Mouse (Mus musculus) ES-E14 (cell line): ENCODE measurements around the gene Pdzd2. TPM values are rescaled to one million over a fixed set of nuclear protein-coding genes. Genes with fewer than 3 reads are reported as not detected.

Experiments used
- DNase-seq: peaks from one replicate; pipeline ENCODE4 v3.0.0-alpha.2; 2013; ENCODE audit warnings: low read depth, low spot score
- H3K27ac ChIP-seq: 2 replicates; pipeline ENCODE4 v1.5.1; 2012; ENCODE audit warnings: low read depth, mild to moderate bottlenecking, low read length, moderate library complexity, mixed read lengths; ENCODE audit not compliant: poor library complexity, insufficient read depth, severe bottlenecking
- H3K36me3 ChIP-seq: 2 replicates; pipeline ENCODE4 v1.6.1; 2012; ENCODE audit warnings: mild to moderate bottlenecking, low read length, moderate library complexity, mixed read lengths; ENCODE audit not compliant: control insufficient read depth, poor library complexity, insufficient read depth, severe bottlenecking
- H3K4me1 ChIP-seq, 2 experiments: fragments of 150-350 bp in 1 of 2; sonication (generic) in 1 of 2; 2 replicates each; pipeline ENCODE4 v1.6.1; 2012; ENCODE audit warnings: low read length in 2 of 2, mild to moderate bottlenecking in 1 of 2, mixed read lengths in 1 of 2; ENCODE audit not compliant: control insufficient read depth in 2 of 2, insufficient read depth in 2 of 2, poor library complexity in 1 of 2
- H3K4me3 ChIP-seq, 2 experiments: fragments of 150-350 bp in 1 of 2; sonication (generic) in 1 of 2; 2 replicates each; pipeline ENCODE4 v1.5.1; 2012; ENCODE audit warnings: low read length in 2 of 2, low read depth in 1 of 2, mild to moderate bottlenecking in 1 of 2, mixed read lengths in 1 of 2; ENCODE audit not compliant: insufficient read depth in 1 of 2, poor library complexity in 1 of 2, severe bottlenecking in 1 of 2
- H3K9ac ChIP-seq: 2 replicates; pipeline ENCODE4 v1.6.1; 2012; ENCODE audit warnings: low read depth, mild to moderate bottlenecking, low read length, mixed read lengths; ENCODE audit not compliant: poor library complexity, insufficient read depth, severe bottlenecking
- H3K9me3 ChIP-seq: fragments of 150-350 bp; sonication (generic); 2 replicates; pipeline ENCODE4 v1.6.1; 2012; ENCODE audit warnings: low read depth, mild to moderate bottlenecking, low read length; ENCODE audit not compliant: control insufficient read depth, insufficient read depth
- CHD2 ChIP-seq: IDR thresholded peaks from 2 replicates; pipeline ENCODE4 v1.6.1; 2014; ENCODE audit warnings: mild to moderate bottlenecking, low read depth, low read length, inconsistent platforms
- HCFC1 ChIP-seq: IDR thresholded peaks from 2 replicates; pipeline ENCODE4 v1.6.1; 2012; ENCODE audit warnings: low read length, inconsistent platforms, borderline replicate concordance; ENCODE audit not compliant: insufficient read depth
- MAFK ChIP-seq: IDR thresholded peaks from 2 replicates; pipeline ENCODE4 v1.6.1; 2014; ENCODE audit warnings: mild to moderate bottlenecking, low read depth, low read length, inconsistent platforms; ENCODE audit not compliant: insufficient read depth
- ZC3H11A ChIP-seq: IDR thresholded peaks from 2 replicates; pipeline ENCODE4 v1.6.1; 2012; ENCODE audit warnings: low read depth, mild to moderate bottlenecking, inconsistent platforms, low read length, borderline replicate concordance
- ZNF384 ChIP-seq: IDR thresholded peaks from 2 replicates; pipeline ENCODE4 v1.6.1; 2012; ENCODE audit warnings: low read depth, low read length, inconsistent platforms
- in situ Hi-C, 2 experiments: fragments of 600-800 bp; cut with MboI; formaldehyde crosslinking; loops; one replicate each; pipeline ENCODE4 v1.15.1; 2025; ENCODE audit warnings: low sequenced_read_pairs in 2 of 2, inconsistent platforms in 1 of 2; ENCODE audit not compliant: unreplicated experiment in 2 of 2
- total RNA-seq: library from RNA; depleted of rRNA; stranded (reverse); fragments of 300-350 nt; gene quantifications from 2 replicates; pipeline ENCODE4 v1.2.3, GENCODE M21; 2012

The Pdzd2 gene
- total RNA-seq, 1 experiment = 6.3 TPM

DNA sequence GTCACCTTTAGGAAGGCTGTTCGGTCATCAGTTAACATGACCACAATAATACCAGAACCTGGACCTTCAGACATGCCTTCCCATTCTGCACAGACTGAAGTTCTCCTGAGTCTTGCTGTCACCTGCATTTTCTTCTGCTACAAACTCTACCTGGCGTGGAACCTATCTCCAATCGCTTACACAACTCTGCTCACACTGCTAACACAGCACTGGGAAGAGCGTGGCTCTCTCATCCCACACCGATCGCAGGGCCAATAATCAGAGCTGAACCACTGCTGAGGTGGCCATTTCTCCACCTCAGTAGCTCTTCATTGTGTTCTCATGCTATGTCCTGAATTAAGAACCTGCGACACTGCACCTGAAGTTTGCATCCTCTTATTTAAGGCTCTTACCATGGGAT, 111.3 kb downstream of the Pdzd2 start:
- DNase-seq = no peak
- Histone ChIP-seq H3K9me3 (no peaks in the 10 kb centered on the region), H3K4me3 (no peak overlapping the region), H3K36me3 (no peaks in the 10 kb centered on the region), H3K27ac (no peak overlapping the region), H3K4me1 (peaks cover 2 to 8% of the 10 kb centered on the region in 2 experiments; a peak in 1 of 4 replicates), H3K9ac (no peak overlapping the region)
- TF ChIP-seq MAFK (no peak), ZNF384 (no peak), HCFC1 (no peak), ZC3H11A (no peak), CHD2 (no peak)
- in situ Hi-C loops = no loop called here

GRCm38 (mm10) chr15:12626930-12627329, 112.8 kb downstream of the Pdzd2 start:
- Histone ChIP-seq H3K4me1 (peaks cover 2 to 6% of the 10 kb centered on the region in 2 experiments; a peak in 1 of 4 replicates), H3K36me3 (no peaks in the 10 kb centered on the region), H3K27ac (no peak overlapping the region), H3K4me3 (no peak overlapping the region), H3K9me3 (no peaks in the 10 kb centered on the region), H3K9ac (no peak overlapping the region)
- in situ Hi-C loops = no loop called here
- DNase-seq = no peak
- TF ChIP-seq HCFC1 (no peak), ZNF384 (no peak), ZC3H11A (no peak), MAFK (no peak), CHD2 (no peak)

DNA sequence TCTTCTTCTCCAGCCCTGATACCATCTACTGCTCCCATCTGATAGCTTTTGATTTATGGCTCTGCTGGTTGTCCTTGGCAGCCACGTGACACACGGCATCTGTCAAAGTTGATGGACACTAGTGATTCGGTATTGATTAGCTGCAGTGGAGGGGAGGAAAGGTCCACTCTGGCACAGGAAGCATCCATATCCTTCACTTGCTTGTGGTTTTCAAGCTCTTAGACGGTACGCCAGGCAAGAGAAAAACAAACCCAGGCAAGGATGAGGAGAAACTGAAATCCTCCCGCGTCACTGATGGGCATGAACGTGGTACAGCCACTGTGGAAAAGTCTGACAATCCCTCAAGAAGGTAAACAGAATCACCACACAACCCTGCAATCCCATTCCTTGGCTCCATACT, 113.6 kb downstream of the Pdzd2 start:
- TF ChIP-seq MAFK (no peak), CHD2 (no peak), ZNF384 (no peak), HCFC1 (no peak), ZC3H11A (no peak)
- Histone ChIP-seq H3K4me3 (no peak overlapping the region), H3K9ac (no peak overlapping the region), H3K36me3 (no peaks in the 10 kb centered on the region), H3K4me1 (peaks cover 2 to 5% of the 10 kb centered on the region in 2 experiments; a peak in 1 of 4 replicates), H3K27ac (no peak overlapping the region), H3K9me3 (no peaks in the 10 kb centered on the region)
- in situ Hi-C loops = no loop called here
- no peak for DNase-seq

GRCm38 (mm10) chr15:12625524-12625923, 114.2 kb downstream of the Pdzd2 start:
- TF ChIP-seq HCFC1 (no peak), CHD2 (no peak), ZC3H11A (no peak), MAFK (no peak), ZNF384 (no peak)
- DNase-seq = no peak

DNA sequence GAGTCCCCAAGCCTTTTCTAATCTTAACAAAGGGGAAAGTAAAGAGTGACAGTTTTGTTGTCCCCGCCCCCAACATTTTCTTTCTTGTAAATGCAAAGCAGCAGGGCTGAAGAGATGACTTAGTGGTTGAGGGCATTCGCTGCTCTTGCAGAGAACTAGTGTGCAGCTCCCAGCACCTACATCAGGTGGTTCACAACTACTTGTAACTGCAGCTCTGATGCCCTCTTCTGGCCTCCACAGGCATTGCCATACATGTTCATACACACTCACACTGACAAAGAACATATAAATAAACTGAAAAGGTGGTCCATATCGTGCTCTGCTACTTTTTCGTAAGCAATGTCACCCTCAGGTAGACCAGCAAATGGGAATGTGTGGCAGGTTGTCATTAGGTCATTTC, 116.2 kb downstream of the Pdzd2 start:
- no peak for DNase-seq
- in situ Hi-C loops = no loop called here
- Histone ChIP-seq H3K9ac (no peak overlapping the region), H3K9me3 (no peaks in the 10 kb centered on the region), H3K27ac (no peak overlapping the region), H3K4me3 (no peak overlapping the region), H3K36me3 (no peaks in the 10 kb centered on the region), H3K4me1 (peaks cover 0 to 2% of the 10 kb centered on the region in 2 experiments; a peak in 1 of 4 replicates)
- TF ChIP-seq CHD2 (no peak), HCFC1 (no peak)

More at GRCm38 (mm10) chr15:12625524-12625923, 114.2 kb downstream of the Pdzd2 start:
- Histone ChIP-seq H3K36me3 (no peaks in the 10 kb centered on the region), H3K4me3 (no peak overlapping the region), H3K9me3 (no peaks in the 10 kb centered on the region), H3K4me1 (peaks cover 2 to 5% of the 10 kb centered on the region in 2 experiments; a peak in 1 of 4 replicates), H3K27ac (no peak overlapping the region), H3K9ac (no peak overlapping the region)
- in situ Hi-C loops = no loop called here
